Mouse (Mus musculus): ENCODE measurements around the gene Itga7.

DNA sequence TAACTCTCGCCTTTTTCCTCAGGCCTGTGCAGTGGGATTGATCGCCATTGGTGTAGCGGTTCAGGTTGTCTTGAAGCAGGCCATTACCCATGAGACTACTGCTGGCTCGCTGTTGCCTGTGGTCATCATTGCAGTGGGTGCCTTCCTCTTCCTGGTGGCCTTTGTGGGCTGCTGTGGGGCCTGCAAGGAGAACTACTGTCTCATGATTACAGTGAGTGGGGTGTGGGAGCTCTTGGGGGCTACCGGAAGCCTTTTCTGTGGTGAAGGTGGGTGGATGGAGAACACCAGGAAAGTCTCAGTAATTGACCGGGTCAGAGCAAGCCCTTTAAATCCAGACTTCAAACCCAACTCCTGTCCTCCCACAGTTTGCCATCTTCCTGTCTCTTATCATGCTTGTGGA, 22.2 kb upstream of the Itga7 start:
- TF ChIP-seq CTCF (IDR thresholded peaks at IDR 0.05; ENCODE audit: control insufficient read depth, insufficient read depth, low read length) (no peak), POLR2A (IDR thresholded peaks at IDR 0.05; ENCODE audit: borderline replicate concordance, control insufficient read depth, low read depth, low read length) (no peak)
